Mouse (Mus musculus): ENCODE results near the gene Pcbd2. TPM values are rescaled to one million over a fixed set of nuclear protein-coding genes. Genes with fewer than 3 reads are reported as not detected.
"Not testable (repeated sequence)": the region's sequence is repeated elsewhere in the genome, so short reads cannot be mapped to it uniquely, and the experiment has no call there.

Pcbd2 gene
- polyA plus RNA-seq, 1 experiment from 2014 or later = 60.3 TPM

GRCm38 (mm10) chr13:55695989-55696388, 31.2 kb upstream of the Pcbd2 start:
- Histone ChIP-seq H3K4me1 (replicated peaks; ENCODE audit: control insufficient read depth, insufficient read depth, low read length) (peaks cover 14% of the 10 kb centered on the region), H3K36me3 (ENCODE audit: control insufficient read depth, insufficient read depth, low read length) (peaks cover 22% of the 10 kb centered on the region), H3K4me2 (peak overlapping the region; percentile 19; the same call in 1 of the 2 replicates)
- not testable (repeated sequence) for H3K4me3 ChIP-seq (ENCODE audit: low read depth, low read length); DNase-seq (ENCODE audit: low spot score); H3K27ac ChIP-seq (ENCODE audit: low read depth, low read length); H3K27me3 ChIP-seq (replicated peaks; ENCODE audit: control insufficient read depth, insufficient read depth, low read length); H3K9me3 ChIP-seq (ENCODE audit: control insufficient read depth, low read length); H3K9ac ChIP-seq (ENCODE audit: low read depth, low read length); ATAC-seq (replicated peaks; ENCODE audit: low FRiP score)
- WGBS = 83% methylated on average over 1 of the region's 3 CpGs

GRCm38 (mm10) chr13:55704301-55704700, 22.9 kb upstream of the Pcbd2 start:
- no peaks in the 10 kb centered on the region for H3K9me3 ChIP-seq (ENCODE audit: control insufficient read depth, low read length)
- peaks cover 36% of the 10 kb centered on the region for H3K36me3 ChIP-seq (ENCODE audit: control insufficient read depth, insufficient read depth, low read length)
- H3K27ac ChIP-seq (ENCODE audit: low read depth, low read length) = no peak overlapping the region
- H3K27me3 ChIP-seq (replicated peaks; ENCODE audit: control insufficient read depth, insufficient read depth, low read length) = no peaks in the 10 kb centered on the region
- no peak overlapping the region for H3K9ac ChIP-seq (ENCODE audit: low read depth, low read length)
- no peak overlapping the region for H3K4me2 ChIP-seq
- H3K4me3 ChIP-seq (ENCODE audit: low read depth, low read length) = no peak overlapping the region
- H3K4me1 ChIP-seq (replicated peaks; ENCODE audit: control insufficient read depth, insufficient read depth, low read length) = no peaks in the 10 kb centered on the region
- DNase-seq (ENCODE audit: low spot score) = no peak
- WGBS = 87% methylated on average over 4 of the region's 4 CpGs
- ATAC-seq (replicated peaks; ENCODE audit: low FRiP score) = no peak

GRCm38 (mm10) chr13:55712846-55713245, 14.3 kb upstream of the Pcbd2 start:
- H3K4me3 ChIP-seq (ENCODE audit: low read depth, low read length) = no peak overlapping the region
- no peaks in the 10 kb centered on the region for H3K9me3 ChIP-seq (ENCODE audit: control insufficient read depth, low read length)
- no peak overlapping the region for H3K4me2 ChIP-seq
- H3K27ac ChIP-seq (ENCODE audit: low read depth, low read length) = no peak overlapping the region
- H3K9ac ChIP-seq (ENCODE audit: low read depth, low read length) = no peak overlapping the region
- no peak for ATAC-seq (replicated peaks; ENCODE audit: low FRiP score)
- no peaks in the 10 kb centered on the region for H3K27me3 ChIP-seq (replicated peaks; ENCODE audit: control insufficient read depth, insufficient read depth, low read length)
- WGBS = 82% methylated on average over 3 of the region's 3 CpGs
- H3K36me3 ChIP-seq (ENCODE audit: control insufficient read depth, insufficient read depth, low read length) = no peaks in the 10 kb centered on the region; the same call in 1 of the 2 replicates
- no peak for DNase-seq (ENCODE audit: low spot score)
- H3K4me1 ChIP-seq (replicated peaks; ENCODE audit: control insufficient read depth, insufficient read depth, low read length) = no peaks in the 10 kb centered on the region

GRCm38 (mm10) chr13:55714501-55715166, 12.5 kb upstream of the Pcbd2 start, which contains the start of gene Txndc15:
Gene Txndc15, plus strand, starts transcription at chr13:55714650.
- DNase-seq (ENCODE audit: low spot score) (peak; percentile 86), ATAC-seq (replicated peaks; ENCODE audit: low FRiP score) (peak; percentile 94)
- H3K9me3 ChIP-seq (ENCODE audit: control insufficient read depth, low read length) = no peaks in the 10 kb centered on the region
- H3K9ac ChIP-seq (ENCODE audit: low read depth, low read length) = peak within 1 kb of the TSS; percentile 92
- H3K4me1 ChIP-seq (replicated peaks; ENCODE audit: control insufficient read depth, insufficient read depth, low read length) = no peaks in the 10 kb centered on the region
- peak within 1 kb of the TSS; percentile 85 for H3K4me3 ChIP-seq (ENCODE audit: low read depth, low read length)
- under 1% methylated on average over 63 of the region's 63 CpGs for WGBS
- no peaks in the 10 kb centered on the region for H3K27me3 ChIP-seq (replicated peaks; ENCODE audit: control insufficient read depth, insufficient read depth, low read length)
- peak within 1 kb of the TSS; percentile 54; the same call in 1 of the 2 replicates for H3K27ac ChIP-seq (ENCODE audit: low read depth, low read length)
- H3K36me3 ChIP-seq (ENCODE audit: control insufficient read depth, insufficient read depth, low read length) = peaks cover 6% of the 10 kb centered on the region; the same call in 1 of the 2 replicates
- H3K4me2 ChIP-seq = peak within 1 kb of the TSS; percentile 78

GRCm38 (mm10) chr13:55715167-55715512, 12.0 kb upstream of the Pcbd2 start:
- peak overlapping the region; percentile 78 for H3K4me2 ChIP-seq
- 14% methylated on average over 5 of the region's 5 CpGs for WGBS
- H3K4me3 ChIP-seq (ENCODE audit: low read depth, low read length) = peak overlapping the region; percentile 85
- H3K4me1 ChIP-seq (replicated peaks; ENCODE audit: control insufficient read depth, insufficient read depth, low read length) = no peaks in the 10 kb centered on the region
- ATAC-seq (replicated peaks; ENCODE audit: low FRiP score) (no peak), DNase-seq (ENCODE audit: low spot score) (no peak)
- peaks cover 11% of the 10 kb centered on the region; the same call in 1 of the 2 replicates for H3K36me3 ChIP-seq (ENCODE audit: control insufficient read depth, insufficient read depth, low read length)
- peak overlapping the region; percentile 92 for H3K9ac ChIP-seq (ENCODE audit: low read depth, low read length)
- H3K9me3 ChIP-seq (ENCODE audit: control insufficient read depth, low read length) = no peaks in the 10 kb centered on the region
- H3K27ac ChIP-seq (ENCODE audit: low read depth, low read length) = peak overlapping the region; percentile 54; the same call in 1 of the 2 replicates
- H3K27me3 ChIP-seq (replicated peaks; ENCODE audit: control insufficient read depth, insufficient read depth, low read length) = no peaks in the 10 kb centered on the region

GRCm38 (mm10) chr13:55715908-55716510, 11.2 kb upstream of the Pcbd2 start:
- DNase-seq (ENCODE audit: low spot score) (no peak), ATAC-seq (replicated peaks; ENCODE audit: low FRiP score) (no peak)
- Histone ChIP-seq H3K4me3 (ENCODE audit: low read depth, low read length) (no peak overlapping the region), H3K4me1 (replicated peaks; ENCODE audit: control insufficient read depth, insufficient read depth, low read length) (no peaks in the 10 kb centered on the region), H3K9me3 (ENCODE audit: control insufficient read depth, low read length) (no peaks in the 10 kb centered on the region), H3K9ac (ENCODE audit: low read depth, low read length) (no peak overlapping the region), H3K36me3 (ENCODE audit: control insufficient read depth, insufficient read depth, low read length) (peaks cover 12% of the 10 kb centered on the region; the same call in 1 of the 2 replicates), H3K27ac (ENCODE audit: low read depth, low read length) (no peak overlapping the region), H3K27me3 (replicated peaks; ENCODE audit: control insufficient read depth, insufficient read depth, low read length) (no peaks in the 10 kb centered on the region), H3K4me2 (no peak overlapping the region)
- 83% methylated on average over 7 of the region's 7 CpGs for WGBS

GRCm38 (mm10) chr13:55721516-55721915, 5.7 kb upstream of the Pcbd2 start:
- no peak overlapping the region for H3K27ac ChIP-seq (ENCODE audit: low read depth, low read length)
- WGBS = 78% methylated on average over 8 of the region's 8 CpGs
- H3K4me3 ChIP-seq (ENCODE audit: low read depth, low read length) = no peak overlapping the region
- no peaks in the 10 kb centered on the region for H3K9me3 ChIP-seq (ENCODE audit: control insufficient read depth, low read length)
- ATAC-seq (replicated peaks; ENCODE audit: low FRiP score) (no peak), DNase-seq (ENCODE audit: low spot score) (no peak)
- no peaks in the 10 kb centered on the region for H3K27me3 ChIP-seq (replicated peaks; ENCODE audit: control insufficient read depth, insufficient read depth, low read length)
- H3K4me1 ChIP-seq (replicated peaks; ENCODE audit: control insufficient read depth, insufficient read depth, low read length) = no peaks in the 10 kb centered on the region
- peaks cover 17% of the 10 kb centered on the region; the same call in 1 of the 2 replicates for H3K36me3 ChIP-seq (ENCODE audit: control insufficient read depth, insufficient read depth, low read length)
- no peak overlapping the region for H3K9ac ChIP-seq (ENCODE audit: low read depth, low read length)
- no peak overlapping the region for H3K4me2 ChIP-seq

- Histone ChIP-seq H3K4me1 (replicated peaks; ENCODE audit: control insufficient read depth, insufficient read depth, low read length) (no peaks in the 10 kb centered on the region), H3K36me3 (ENCODE audit: control insufficient read depth, insufficient read depth, low read length) (peaks cover 17% of the 10 kb centered on the region; the same call in 1 of the 2 replicates), H3K4me2 (no peak overlapping the region), H3K9me3 (ENCODE audit: control insufficient read depth, low read length) (no peaks in the 10 kb centered on the region), H3K9ac (ENCODE audit: low read depth, low read length) (no peak overlapping the region), H3K27ac (ENCODE audit: low read depth, low read length) (no peak overlapping the region), H3K4me3 (ENCODE audit: low read depth, low read length) (no peak overlapping the region), H3K27me3 (replicated peaks; ENCODE audit: control insufficient read depth, insufficient read depth, low read length) (no peaks in the 10 kb centered on the region)
- DNase-seq (ENCODE audit: low spot score) (no peak), ATAC-seq (replicated peaks; ENCODE audit: low FRiP score) (no peak)
- 90% methylated on average over 2 of the region's 2 CpGs for WGBS
Observed at GRCm38 (mm10) chr13:55721995-55722394, 5.2 kb upstream of the Pcbd2 start.

Measured in liver, embryonic 11.5 days (tissue).